Mouse (Mus musculus): Measurements from ENCODE around the gene Arhgap18.

GRCm38 (mm10) chr10:26912112-26912797 lies 159.0 kb downstream of the Arhgap18 start:
- no peak for TF ChIP-seq POLR2A (IDR thresholded peaks at IDR 0.05; ENCODE audit: borderline replicate concordance, low read depth, low read length)
- TF ChIP-seq CTCF (IDR thresholded peaks at IDR 0.05; ENCODE audit: low read depth, low read length), result no peak

Measured in bone marrow macrophage, adult 2 months (primary cell).